Mouse (Mus musculus): Measurements from ENCODE around the gene Acp7.

DNA sequence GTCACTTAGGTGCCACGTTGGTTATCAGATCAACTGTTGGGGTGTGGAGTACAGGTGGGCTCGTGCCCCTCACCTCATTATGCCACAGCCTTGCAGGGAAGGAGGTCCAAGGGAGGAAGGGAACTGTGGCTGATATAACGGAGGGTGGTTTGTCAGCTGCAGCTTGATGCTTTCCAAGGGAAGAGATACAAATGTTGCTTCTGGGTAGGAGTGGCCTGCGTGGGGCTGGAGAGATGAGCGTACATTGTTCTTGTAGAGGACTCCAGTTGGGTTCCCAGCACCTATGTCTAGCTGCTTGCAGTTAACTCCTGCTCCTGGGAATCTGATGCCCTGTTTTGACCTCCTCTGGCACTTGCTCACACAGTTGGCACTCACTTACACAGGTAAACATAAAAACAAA is 28.0 kb downstream of the Acp7 start:
- no peak for TF ChIP-seq POLR2A (IDR thresholded peaks at IDR 0.05; ENCODE audit: borderline replicate concordance, extremely low read depth, insufficient read depth, insufficient read length, poor library complexity, severe bottlenecking)
- TF ChIP-seq CTCF (IDR thresholded peaks at IDR 0.05; ENCODE audit: borderline replicate concordance, extremely low read depth, insufficient read depth, insufficient read length), result no peak

Measured in brain, embryonic 14.5 days (tissue).